Mouse (Mus musculus): ENCODE results near the gene Fbxl12. TPM values are rescaled to one million over a fixed set of nuclear protein-coding genes. Genes with fewer than 3 reads are reported as not detected.
"Not testable (repeated sequence)": the region's sequence is repeated elsewhere in the genome, so short reads cannot be mapped to it uniquely, and the experiment has no call there.

The Fbxl12 gene
- 10 to 100 TPM; 12.4 to 16.8 TPM for total RNA-seq (2021)
- long read RNA-seq, experiment 1, partial matches to known transcripts: 0 of 8 reads
- long read RNA-seq, experiment 1, other reads (novel, unspliced or antisense): 0 of 8 reads
- long read RNA-seq, experiment 2, partial matches to known transcripts: 0 of 6 reads
- long read RNA-seq, experiment 2, other reads (novel, unspliced or antisense): 1 of 6 reads

GRCm38 (mm10) chr9:20644360-20645081, at the start of gene Fbxl12:
TSS of gene Fbxl12 (minus strand) at chr9:20644767.
- DNase-seq: peak; percentile 69 to 79
- intact Hi-C loops (cut with DNase I): loop anchor here (2.0 to 10.0 kb wide), 2 partner anchors 64 to 180 kb away; partner anchors contain the start of genes Zfp26 and Zfp846

GRCm38 (mm10) chr9:20692863-20693262, 48.3 kb upstream of the Fbxl12 start:
- intact Hi-C loops (cut with DNase I): no loop called here
- no peak for DNase-seq

- intact Hi-C loops (cut with DNase I); DNase-seq: not testable (repeated sequence)
Measured at GRCm38 (mm10) chr9:20690449-20690848, 45.9 kb upstream of the Fbxl12 start.

GRCm38 (mm10) chr9:20689913-20690312, 45.3 kb upstream of the Fbxl12 start:
- peak; percentile 21 to 30 for DNase-seq
- intact Hi-C loops (cut with DNase I): no loop called here

DNA sequence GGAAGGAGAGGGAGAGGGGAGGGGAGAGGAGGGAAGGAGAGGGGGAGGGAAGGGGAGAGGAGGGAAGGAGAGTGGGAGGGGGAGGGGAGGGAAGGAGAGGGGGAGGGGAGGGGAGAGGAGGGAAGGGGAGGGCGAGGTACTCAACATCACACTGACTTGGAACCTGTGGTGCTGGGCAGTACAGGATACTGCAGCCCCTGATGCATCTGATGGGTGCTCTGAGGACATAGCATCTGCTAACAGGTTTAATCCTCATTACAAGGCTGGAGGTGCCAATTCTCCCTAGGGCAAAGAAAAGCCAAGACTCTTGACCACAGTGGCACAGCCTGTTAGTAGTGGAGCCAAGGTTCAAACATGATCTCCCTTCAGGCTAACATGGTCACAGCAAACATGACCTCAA, 44.8 kb upstream of the Fbxl12 start:
- intact Hi-C loops (cut with DNase I): no loop called here

DNA sequence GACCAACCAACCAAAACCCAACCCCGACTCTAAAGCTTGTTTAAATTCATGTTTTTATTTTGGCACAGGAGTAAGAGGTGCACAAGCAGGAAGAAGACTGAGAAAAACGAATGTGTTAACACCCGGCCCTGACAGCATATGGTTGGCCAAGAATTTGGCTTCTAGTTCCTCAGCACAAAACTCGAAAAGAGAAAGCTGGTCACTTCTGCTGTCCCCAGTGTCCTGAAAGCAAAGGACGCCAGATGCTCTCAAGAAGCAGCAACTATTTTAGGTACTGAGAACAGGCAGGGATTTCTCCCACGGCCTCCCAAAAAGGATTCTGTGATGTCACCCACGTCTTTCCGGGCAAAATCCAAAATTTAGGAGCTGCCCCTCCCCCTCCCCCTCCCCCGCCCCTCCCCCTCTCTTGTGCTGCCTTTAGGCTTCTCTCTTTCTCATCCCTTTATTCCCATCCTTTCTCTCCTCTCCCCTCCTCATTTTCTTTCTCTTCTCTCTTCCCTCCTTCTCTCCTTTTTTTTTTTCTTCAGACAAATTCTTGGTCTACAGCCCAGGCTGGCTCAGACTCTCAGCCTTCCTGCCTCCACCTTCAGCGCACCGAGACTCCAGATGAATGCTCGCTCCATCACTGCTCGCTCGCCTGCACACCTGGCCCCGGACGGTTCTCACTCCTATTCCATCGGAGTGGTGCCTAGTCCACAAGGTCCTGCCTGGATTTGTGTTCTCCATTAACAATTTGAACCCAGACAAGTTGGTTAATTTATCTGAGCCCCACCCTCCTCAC, 40.7 kb upstream of the Fbxl12 start:
- no peak for DNase-seq
- intact Hi-C loops (cut with DNase I): no loop called here

More for the DNA sequence above, 44.8 kb upstream of the Fbxl12 start:
- DNase-seq: no peak

DNA sequence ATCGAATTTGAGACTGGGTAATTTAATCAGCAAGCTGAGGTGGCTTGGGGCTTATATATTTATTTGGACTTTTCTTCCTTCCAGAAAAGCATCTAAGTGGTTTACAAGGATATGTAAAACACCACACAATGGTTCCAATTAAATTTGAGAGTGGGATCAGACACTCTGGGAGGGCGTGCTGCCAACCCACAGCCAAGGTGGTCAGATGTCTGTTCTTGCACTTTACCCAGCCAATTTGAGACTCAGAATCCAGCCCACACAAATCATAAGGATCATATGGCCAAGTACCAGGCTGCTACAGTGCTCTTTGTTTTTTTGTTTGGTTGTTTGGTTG, 37.8 kb upstream of the Fbxl12 start:
- no peak for DNase-seq
- intact Hi-C loops (cut with DNase I): no loop called here

GRCm38 (mm10) chr9:20681546-20682388, 37.2 kb upstream of the Fbxl12 start:
- intact Hi-C loops (cut with DNase I): no loop called here
- no peak for DNase-seq

DNA sequence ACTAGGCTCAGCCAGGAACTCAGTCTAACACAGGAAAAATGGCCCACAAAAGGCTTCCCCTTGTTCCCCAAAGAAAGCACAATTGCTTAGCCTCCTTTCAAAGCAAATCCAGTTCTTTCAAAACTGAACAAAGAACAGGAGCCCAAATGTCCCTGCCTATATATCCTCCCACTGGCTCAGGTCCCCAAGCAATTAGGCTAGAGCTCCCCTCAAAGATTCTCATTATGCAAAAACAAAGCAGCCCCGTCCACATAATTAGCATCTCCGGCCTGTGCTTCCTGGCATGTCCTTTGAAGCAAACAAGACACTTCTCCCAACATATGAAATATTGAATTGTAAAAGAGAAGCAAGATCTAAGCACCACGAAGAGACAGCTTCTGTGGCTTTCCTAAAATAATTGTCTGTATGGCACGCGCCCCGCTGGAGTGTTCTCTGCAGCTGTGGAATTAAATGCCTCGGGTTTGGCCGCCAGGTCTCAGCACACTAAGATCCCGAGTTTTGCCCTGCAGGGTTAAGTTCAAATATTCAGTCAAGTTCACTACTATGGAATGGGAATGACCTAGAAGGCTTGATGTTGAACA, 35.9 kb upstream of the Fbxl12 start:
- DNase-seq: no peak
- intact Hi-C loops (cut with DNase I): no loop called here

- DNase-seq: no peak
- intact Hi-C loops (cut with DNase I): no loop called here
Measured at GRCm38 (mm10) chr9:20677892-20678291, 33.3 kb upstream of the Fbxl12 start.

DNA sequence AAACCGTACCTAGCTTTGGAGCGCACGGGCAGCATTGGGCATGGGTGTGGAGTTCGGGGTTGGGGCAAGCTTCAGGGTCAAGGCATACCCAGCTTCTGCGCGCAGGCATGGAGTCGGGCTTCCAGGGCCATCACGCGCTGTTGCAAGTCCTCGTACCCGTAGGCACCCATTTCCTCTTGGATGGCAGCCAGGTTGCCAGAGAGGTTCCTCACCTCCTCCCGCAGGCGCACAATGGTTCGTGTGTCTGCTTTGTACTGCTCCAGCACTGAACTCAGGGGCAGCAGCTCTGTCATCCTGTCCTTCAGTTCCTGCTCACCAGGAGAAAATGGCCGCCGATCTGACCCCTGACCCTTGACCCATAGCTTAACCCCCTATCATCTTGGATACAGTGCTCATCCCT, 27.5 kb upstream of the Fbxl12 start:
- intact Hi-C loops (cut with DNase I): no loop called here
- no peak for DNase-seq

DNA sequence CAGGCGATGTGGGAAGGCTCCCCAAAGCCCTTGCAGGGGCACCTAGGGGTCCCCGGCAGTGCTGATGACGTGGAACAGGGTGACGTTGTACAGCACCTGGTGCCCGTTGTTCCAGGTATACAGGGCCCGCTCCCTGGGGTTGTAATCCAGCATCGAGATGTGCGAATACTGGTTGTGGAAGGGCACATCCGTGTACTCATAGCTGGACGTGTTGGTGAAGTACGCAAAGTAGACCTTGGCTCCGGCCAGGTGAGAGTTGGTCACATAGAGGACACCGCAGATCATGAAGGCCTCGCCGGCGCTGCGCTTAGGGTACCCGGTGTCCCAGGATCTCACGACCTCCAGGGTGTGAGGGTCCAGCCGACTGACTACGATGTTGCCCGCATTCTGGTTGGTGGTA, 23.5 kb upstream of the Fbxl12 start:
- DNase-seq: no peak
- intact Hi-C loops (cut with DNase I): no loop called here

GRCm38 (mm10) chr9:20666510-20667034, 22.0 kb upstream of the Fbxl12 start:
- DNase-seq: no peak
- intact Hi-C loops (cut with DNase I): no loop called here

DNA sequence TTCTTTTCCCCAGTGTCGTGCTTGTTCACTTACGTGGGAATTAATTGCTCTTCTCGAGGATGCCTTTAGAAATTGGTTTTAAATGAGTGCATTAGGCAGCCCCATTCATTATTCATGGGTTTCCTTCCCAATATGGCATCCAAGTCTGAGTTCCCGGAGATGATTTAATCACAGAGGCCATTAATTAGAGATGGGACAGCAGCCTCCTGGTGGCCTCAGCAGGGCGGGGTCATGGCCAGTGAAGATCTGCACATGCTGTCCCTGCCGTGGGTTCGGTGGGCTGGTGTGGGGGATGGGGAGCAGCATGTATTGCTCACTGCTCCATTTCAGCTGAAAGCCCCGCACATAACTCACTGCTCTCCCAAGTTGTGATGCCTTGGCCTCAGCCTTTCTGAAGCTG, 21.4 kb upstream of the Fbxl12 start:
- intact Hi-C loops (cut with DNase I): no loop called here
- DNase-seq: no peak

GRCm38 (mm10) chr9:20664982-20665637, 20.5 kb upstream of the Fbxl12 start:
- no peak for DNase-seq
- intact Hi-C loops (cut with DNase I): loop anchor here (5.0 kb wide), 2 partner anchors 167 to 198 kb away; no protein-coding TSS in a partner anchor

DNA sequence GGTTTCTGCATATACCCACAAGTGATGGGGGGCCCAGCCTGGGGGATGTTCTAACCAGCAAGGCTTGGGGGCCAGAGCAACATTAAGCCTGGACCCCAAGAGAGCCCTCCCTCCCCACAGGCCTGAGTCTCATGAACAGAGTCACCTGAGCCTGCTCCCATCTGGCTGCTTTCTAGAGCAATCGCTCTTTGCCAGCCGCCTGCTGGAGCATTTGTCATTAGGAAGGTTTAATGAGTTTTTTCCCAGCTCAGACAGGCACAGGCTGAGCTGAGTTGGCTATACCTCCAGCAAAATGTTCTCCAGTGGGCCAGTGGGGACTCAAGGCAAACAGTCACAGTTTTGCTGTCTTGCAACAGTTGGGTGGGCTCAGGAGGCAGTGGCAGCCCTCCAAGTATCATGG, 19.8 kb upstream of the Fbxl12 start:
- intact Hi-C loops (cut with DNase I): loop anchor here (5.0 kb wide), 2 partner anchors 168 to 197 kb away; no protein-coding TSS in a partner anchor
- no peak for DNase-seq

DNA sequence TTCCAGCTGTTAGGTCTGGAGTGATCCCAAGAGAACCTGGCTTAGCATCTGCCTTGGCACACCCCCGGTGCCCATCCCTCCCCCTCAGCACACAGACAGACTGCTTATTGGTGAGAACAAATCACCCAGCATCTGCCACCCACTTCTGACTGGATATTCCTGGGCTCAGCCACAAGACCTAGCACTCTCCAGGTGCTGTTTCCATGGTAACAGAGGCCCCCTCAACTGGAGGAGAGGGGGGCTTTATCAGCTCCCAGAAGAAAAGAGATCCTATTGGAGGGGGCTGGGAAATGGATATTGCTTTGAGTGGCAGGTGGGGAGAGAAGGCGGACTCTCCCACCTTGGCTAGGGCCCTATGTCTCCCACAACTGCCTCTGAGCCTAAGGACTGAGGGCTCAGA, 19.4 kb upstream of the Fbxl12 start:
- intact Hi-C loops (cut with DNase I): loop anchor here (5.0 kb wide), 2 partner anchors 168 to 197 kb away; no protein-coding TSS in a partner anchor

GRCm38 (mm10) chr9:20662874-20663273, 18.3 kb upstream of the Fbxl12 start:
- intact Hi-C loops (cut with DNase I): loop anchor here (1.0 to 5.0 kb wide), 3 partner anchors 64 to 196 kb away; no protein-coding TSS in a partner anchor
- no peak for DNase-seq

More for the DNA sequence above, 19.4 kb upstream of the Fbxl12 start:
- DNase-seq: no peak

DNA sequence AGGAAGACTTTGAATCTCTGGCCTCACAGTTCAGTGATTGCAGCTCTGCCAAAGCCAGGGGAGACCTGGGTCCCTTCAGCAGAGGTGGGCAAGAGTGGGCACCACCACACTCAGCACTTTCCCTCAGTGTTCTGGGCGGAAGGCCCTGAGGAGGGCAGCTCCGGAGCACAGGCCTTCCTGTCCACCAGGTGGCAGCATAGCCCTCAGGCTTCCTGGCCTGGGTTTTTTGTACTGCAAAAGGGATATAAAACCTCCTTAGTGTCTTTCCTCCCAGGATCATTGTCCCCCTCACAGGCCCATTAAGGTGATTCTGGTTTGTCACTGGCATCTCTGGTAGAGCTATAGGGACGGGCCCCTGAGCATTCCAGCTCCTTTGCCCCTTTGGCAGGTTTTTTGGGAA, 17.8 kb upstream of the Fbxl12 start:
- intact Hi-C loops (cut with DNase I): loop anchor here (1.0 to 5.0 kb wide), 3 partner anchors 65 to 195 kb away; no protein-coding TSS in a partner anchor
- DNase-seq: peak; percentile 70 to 86
